Comparison of ENCODE assay signal across 12 mouse cellular contexts in the genomic region with DNA sequence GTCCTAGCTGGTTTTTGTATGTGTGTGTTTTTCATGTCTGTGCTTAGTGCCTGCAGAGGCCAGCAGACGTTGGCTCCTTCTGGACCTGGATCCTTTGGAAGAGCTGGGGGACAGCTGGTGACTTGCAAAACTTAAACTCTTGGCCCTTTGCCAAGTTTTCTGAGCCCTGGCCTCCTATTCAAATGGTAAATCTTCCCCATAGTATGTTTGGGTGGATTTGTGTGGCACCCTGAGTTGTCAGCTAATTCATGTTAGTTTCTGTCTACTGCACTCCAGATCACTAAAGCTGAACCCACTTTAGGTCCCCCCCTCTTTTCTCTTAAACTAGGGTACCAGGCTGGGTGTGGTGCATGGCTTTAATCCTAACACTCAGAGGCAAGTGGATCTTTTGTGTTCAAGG. TPM values are rescaled to one million over a fixed set of nuclear protein-coding genes. Genes with fewer than 3 reads are reported as not detected.
DNase-seq lines count a peak whose midpoint lies in the region; ATAC-seq lines count a peak whose summit lies in the region.
"Had no signal": no experiment of that assay in that cellular context is flagged by ENCODE, and none has a peak within 500 bp of the region (broad histone marks: within the 10 kb centered on the region; RNA-seq: fewer than 3 reads in every experiment).

No protein-coding gene starts in this region.

- H3K4me2 ChIP-seq in midbrain, embryonic 12.5 days (replicated peaks): no peak overlapping the region
- H3K4me2 ChIP-seq in midbrain, embryonic 16.5 days (ENCODE audit: low read length): no peak overlapping the region
- H3K4me2 ChIP-seq in hindbrain, embryonic 11.5 days (replicated peaks; ENCODE audit: low read depth, low read length): no peak overlapping the region
- H3K4me2 ChIP-seq in neural tube, embryonic 14.5 days (ENCODE audit: low read depth, low read length): no peak overlapping the region
- H3K4me2 ChIP-seq: heart, embryonic 15.5 days; liver, embryonic 15.5 days had no signal

- ATAC-seq in midbrain, embryonic 12.5 days (ENCODE audit: low FRiP score, low read depth): peak; percentile 69
- ATAC-seq in midbrain, embryonic 16.5 days: no peak
- ATAC-seq in hindbrain, embryonic 11.5 days (ENCODE audit: low FRiP score): peak; percentile 56
- ATAC-seq in neural tube, embryonic 14.5 days (ENCODE audit: low read depth): peak; percentile 18; the same call in 1 of the 2 replicates
- no peak for ATAC-seq in cerebellum, adult (ENCODE audit: insufficient number of reproducible peaks, low FRiP score, low TSS enrichment)

- H3K9me3 ChIP-seq in midbrain, embryonic 12.5 days: no peaks in the 10 kb centered on the region
- no peaks in the 10 kb centered on the region for H3K9me3 ChIP-seq in midbrain, embryonic 16.5 days (replicated peaks; ENCODE audit: control insufficient read depth, low read length, poor library complexity, severe bottlenecking)
- H3K9me3 ChIP-seq in hindbrain, embryonic 11.5 days (ENCODE audit: control insufficient read depth, low read length): no peaks in the 10 kb centered on the region
- no peaks in the 10 kb centered on the region for H3K9me3 ChIP-seq in neural tube, embryonic 14.5 days (ENCODE audit: control insufficient read depth, low read length)
- H3K9me3 ChIP-seq: heart, embryonic 15.5 days; liver, embryonic 15.5 days had no signal

- no peaks in the 10 kb centered on the region for H3K27me3 ChIP-seq in midbrain, embryonic 12.5 days
- H3K27me3 ChIP-seq in midbrain, embryonic 16.5 days (ENCODE audit: control insufficient read depth, insufficient read depth, low read depth, low read length): no peaks in the 10 kb centered on the region
- no peaks in the 10 kb centered on the region for H3K27me3 ChIP-seq in hindbrain, embryonic 11.5 days (ENCODE audit: control insufficient read depth, insufficient read depth, low read length)
- H3K27me3 ChIP-seq in neural tube, embryonic 14.5 days (ENCODE audit: control insufficient read depth, insufficient read depth, low read length): no peaks in the 10 kb centered on the region
- H3K27me3 ChIP-seq: heart, embryonic 15.5 days; liver, embryonic 15.5 days had no signal

- peaks cover 11% of the 10 kb centered on the region; the same call in 1 of the 2 replicates for H3K4me1 ChIP-seq in midbrain, embryonic 12.5 days
- H3K4me1 ChIP-seq in midbrain, embryonic 16.5 days (ENCODE audit: control insufficient read depth, insufficient read depth, low read length): no peaks in the 10 kb centered on the region
- no peaks in the 10 kb centered on the region for H3K4me1 ChIP-seq in hindbrain, embryonic 11.5 days (replicated peaks; ENCODE audit: control insufficient read depth, insufficient read depth, low read length)
- H3K4me1 ChIP-seq in neural tube, embryonic 14.5 days (ENCODE audit: control insufficient read depth, insufficient read depth, low read length): 0 out of 2 replicates have a peak, but pooled peaks cover 7% of the 10 kb centered on the region

- peaks cover 45% of the 10 kb centered on the region for H3K36me3 ChIP-seq in midbrain, embryonic 12.5 days
- peaks cover 21% of the 10 kb centered on the region for H3K36me3 ChIP-seq in midbrain, embryonic 16.5 days (ENCODE audit: control insufficient read depth, insufficient read depth, low read length)
- 0 out of 2 replicates have a peak, but pooled peaks cover 3% of the 10 kb centered on the region for H3K36me3 ChIP-seq in hindbrain, embryonic 11.5 days (ENCODE audit: control insufficient read depth, insufficient read depth, low read length)
- H3K36me3 ChIP-seq in neural tube, embryonic 14.5 days (ENCODE audit: control insufficient read depth, insufficient read depth, low read length): peaks cover 5% of the 10 kb centered on the region; the same call in 1 of the 2 replicates

- no peak overlapping the region for H3K4me3 ChIP-seq in midbrain, embryonic 12.5 days
- no peak overlapping the region for H3K4me3 ChIP-seq in midbrain, embryonic 16.5 days (ENCODE audit: low read depth, low read length)
- H3K4me3 ChIP-seq in hindbrain, embryonic 11.5 days (ENCODE audit: low read depth, low read length): no peak overlapping the region
- H3K4me3 ChIP-seq in neural tube, embryonic 14.5 days (ENCODE audit: low read depth, low read length): no peak overlapping the region
- H3K4me3 ChIP-seq: heart, embryonic 15.5 days; liver, embryonic 15.5 days had no signal

- 12% methylated on average over 1 of the region's 1 CpGs for WGBS in midbrain, embryonic 12.5 days
- 11% methylated on average over 1 of the region's 1 CpGs for WGBS in midbrain, embryonic 16.5 days
- 50% methylated on average over 1 of the region's 1 CpGs for WGBS in hindbrain, embryonic 11.5 days
- 13% methylated on average over 1 of the region's 1 CpGs for WGBS in neural tube, embryonic 14.5 days

- DNase-seq in adrenal gland, postnatal 14 days: peak; percentile 45
- DNase-seq in adrenal gland, postnatal 36 days: no peak
- peak; percentile 50 for DNase-seq in hindbrain, embryonic 11.5 days (ENCODE audit: low spot score)
- DNase-seq in gastrocnemius, postnatal 14 days: no peak
- DNase-seq: cerebellum, adult 11-12 months had no signal

- H3K27ac ChIP-seq in midbrain, embryonic 12.5 days (replicated peaks): peak overlapping the region; percentile 82
- no peak overlapping the region for H3K27ac ChIP-seq in midbrain, embryonic 16.5 days (ENCODE audit: low read length)
- H3K27ac ChIP-seq in hindbrain, embryonic 11.5 days (ENCODE audit: low read depth, low read length): peak overlapping the region; percentile 36; the same call in 1 of the 2 replicates
- H3K27ac ChIP-seq in neural tube, embryonic 14.5 days (ENCODE audit: low read depth, low read length): no peak overlapping the region
- H3K27ac ChIP-seq: heart, embryonic 15.5 days; liver, embryonic 15.5 days had no signal

- intact Hi-C loops in gastrocnemius, postnatal 14 days (cut with DNase I; ENCODE audit: low total_unique reads): no loop called here

- no peak overlapping the region for H3K9ac ChIP-seq in midbrain, embryonic 12.5 days (replicated peaks)
- no peak overlapping the region for H3K9ac ChIP-seq in midbrain, embryonic 16.5 days (ENCODE audit: low read depth, low read length)
- no peak overlapping the region for H3K9ac ChIP-seq in hindbrain, embryonic 11.5 days (ENCODE audit: low read depth, low read length)
- no peak overlapping the region for H3K9ac ChIP-seq in neural tube, embryonic 14.5 days (replicated peaks; ENCODE audit: low read depth, low read length)
- H3K9ac ChIP-seq: heart, embryonic 15.5 days; liver, embryonic 15.5 days had no signal

RNA-seq across cellular contexts. Expression of a gene that starts 8.3 kb away (rescaled TPM):
- 8.9 and 9.7 TPM in 2 replicates for total RNA-seq in adrenal gland, postnatal 14 days (2021)
- total RNA-seq in adrenal gland, postnatal 36 days (2021): 1 to 10 TPM; 6.4 to 8.1 TPM
- 19.8 and 21.1 TPM in 2 replicates for polyA plus RNA-seq in midbrain, embryonic 12.5 days (2016; fragmentation: Nextera tagmentation; extraction: Ambion mirVana)
- 16.1 and 17.0 TPM in 2 replicates for polyA plus RNA-seq in midbrain, embryonic 16.5 days (2015; fragmentation: Nextera tagmentation; extraction: Ambion mirVana)
- 6.1 and 6.8 TPM in 2 replicates for polyA plus RNA-seq in hindbrain, embryonic 11.5 days (2014; fragmentation: Nextera tagmentation; extraction: Ambion mirVana)
- polyA plus RNA-seq in neural tube, embryonic 14.5 days (2014; fragmentation: Nextera tagmentation; extraction: Ambion mirVana): 13.0 and 14.9 TPM in 2 replicates
- 1,000 to 10,000 TPM; 1,005 to 1,120 TPM for total RNA-seq in gastrocnemius, postnatal 14 days (2021)

RNA-seq across cellular contexts. Expression of a gene that starts 10.9 kb away (rescaled TPM):
- total RNA-seq in adrenal gland, postnatal 14 days (2021): 2.1 TPM in 1 of 2 replicates, not detected in the other
- under 1 TPM in 1 of 2 experiments, not detected in 1; 0.49 TPM for total RNA-seq in adrenal gland, postnatal 36 days (2021)
- polyA plus RNA-seq in midbrain, embryonic 12.5 days (2016; fragmentation: Nextera tagmentation; extraction: Ambion mirVana): 0.55 TPM in 1 of 2 replicates, not detected in the other
- 0.20 and 0.75 TPM in 2 replicates for polyA plus RNA-seq in midbrain, embryonic 16.5 days (2015; fragmentation: Nextera tagmentation; extraction: Ambion mirVana)
- not detected in 2 replicates for polyA plus RNA-seq in hindbrain, embryonic 11.5 days (2014; fragmentation: Nextera tagmentation; extraction: Ambion mirVana)
- 0.32 and 0.62 TPM in 2 replicates for polyA plus RNA-seq in neural tube, embryonic 14.5 days (2014; fragmentation: Nextera tagmentation; extraction: Ambion mirVana)
- 100 to 1,000 TPM; 440 to 562 TPM for total RNA-seq in gastrocnemius, postnatal 14 days (2021)
- total RNA-seq: neutrophil, adult 5-6 weeks had no signal
- polyA plus RNA-seq: heart, embryonic 15.5 days; liver, embryonic 15.5 days had no signal

RNA-seq across cellular contexts. Expression of a gene that starts 16.7 kb away (rescaled TPM):
- 26.3 and 27.5 TPM in 2 replicates for total RNA-seq in adrenal gland, postnatal 14 days (2021)
- total RNA-seq in adrenal gland, postnatal 36 days (2021): 10 to 100 TPM; 21.5 to 34.2 TPM
- 3.8 and 4.6 TPM in 2 replicates for polyA plus RNA-seq in midbrain, embryonic 12.5 days (2016; fragmentation: Nextera tagmentation; extraction: Ambion mirVana)
- 4.2 and 4.5 TPM in 2 replicates for polyA plus RNA-seq in midbrain, embryonic 16.5 days (2015; fragmentation: Nextera tagmentation; extraction: Ambion mirVana)
- 3.9 and 7.9 TPM in 2 replicates for polyA plus RNA-seq in hindbrain, embryonic 11.5 days (2014; fragmentation: Nextera tagmentation; extraction: Ambion mirVana)
- 5.4 and 9.4 TPM in 2 replicates for polyA plus RNA-seq in neural tube, embryonic 14.5 days (2014; fragmentation: Nextera tagmentation; extraction: Ambion mirVana)
- total RNA-seq in gastrocnemius, postnatal 14 days (2021): 10 to 100 TPM in 1 of 2 experiments, 1 to 10 TPM in 1; 9.3 to 13.3 TPM

RNA-seq across cellular contexts. Expression of a gene that starts 18.9 kb away (rescaled TPM):
- total RNA-seq in adrenal gland, postnatal 14 days (2021): 11.7 and 15.3 TPM in 2 replicates
- total RNA-seq in adrenal gland, postnatal 36 days (2021): 10 to 100 TPM; 11.3 to 12.6 TPM
- 19.6 and 19.8 TPM in 2 replicates for polyA plus RNA-seq in midbrain, embryonic 12.5 days (2016; fragmentation: Nextera tagmentation; extraction: Ambion mirVana)
- 30.6 and 32.8 TPM in 2 replicates for polyA plus RNA-seq in midbrain, embryonic 16.5 days (2015; fragmentation: Nextera tagmentation; extraction: Ambion mirVana)
- polyA plus RNA-seq in hindbrain, embryonic 11.5 days (2014; fragmentation: Nextera tagmentation; extraction: Ambion mirVana): 12.8 and 13.1 TPM in 2 replicates
- 26.6 and 34.5 TPM in 2 replicates for polyA plus RNA-seq in neural tube, embryonic 14.5 days (2014; fragmentation: Nextera tagmentation; extraction: Ambion mirVana)
- total RNA-seq in gastrocnemius, postnatal 14 days (2021): 1 to 10 TPM; 5.7 to 9.6 TPM

RNA-seq across cellular contexts. Expression of a gene that starts 29.8 kb away (rescaled TPM):
- 20.7 and 27.9 TPM in 2 replicates for total RNA-seq in adrenal gland, postnatal 14 days (2021)
- total RNA-seq in adrenal gland, postnatal 36 days (2021): 10 to 100 TPM; 18.6 to 19.5 TPM
- polyA plus RNA-seq in midbrain, embryonic 12.5 days (2016; fragmentation: Nextera tagmentation; extraction: Ambion mirVana): 35.2 and 37.6 TPM in 2 replicates
- polyA plus RNA-seq in midbrain, embryonic 16.5 days (2015; fragmentation: Nextera tagmentation; extraction: Ambion mirVana): 24.4 and 27.0 TPM in 2 replicates
- polyA plus RNA-seq in hindbrain, embryonic 11.5 days (2014; fragmentation: Nextera tagmentation; extraction: Ambion mirVana): 4.3 and 5.9 TPM in 2 replicates
- polyA plus RNA-seq in neural tube, embryonic 14.5 days (2014; fragmentation: Nextera tagmentation; extraction: Ambion mirVana): 4.0 and 5.2 TPM in 2 replicates
- total RNA-seq in gastrocnemius, postnatal 14 days (2021): 10 to 100 TPM; 12.1 to 13.1 TPM
- total RNA-seq: neutrophil, adult 5-6 weeks had no signal

Comparison
In these comparisons a context has a peak if more than half of its experiments do, and no peak if none do; other contexts are left out.
1. DNase-seq: peak in adrenal gland, postnatal 14 days (single experiment) and hindbrain, embryonic 11.5 days (single experiment); none in adrenal gland, postnatal 36 days (0 of 2) and gastrocnemius, postnatal 14 days (single experiment).
2. ATAC-seq: peak in midbrain, embryonic 12.5 days (single experiment), hindbrain, embryonic 11.5 days (single experiment) and neural tube, embryonic 14.5 days (single experiment); none in midbrain, embryonic 16.5 days (single experiment) and cerebellum, adult (single experiment).
3. H3K27ac ChIP-seq: peak in midbrain, embryonic 12.5 days (single experiment) and hindbrain, embryonic 11.5 days (single experiment); none in midbrain, embryonic 16.5 days (single experiment) and neural tube, embryonic 14.5 days (single experiment).